Mouse (Mus musculus) cerebellum, adult 2 months (tissue): ENCODE data around the gene Filip1l.

Experiments used
- CTCF ChIP-seq: fragments of 200-500 bp; IDR thresholded peaks from 2 replicates; pipeline ENCODE4 v1.5.1; 2011; ENCODE audit warnings: low read depth, mild to moderate bottlenecking, control low read depth, low read length, moderate library complexity, borderline replicate concordance; ENCODE audit not compliant: insufficient read depth
- POLR2A ChIP-seq: fragments of 200-500 bp; IDR thresholded peaks from 2 replicates; pipeline ENCODE4 v1.6.1; 2011; ENCODE audit warnings: low read length, control low read depth, borderline replicate concordance; ENCODE audit not compliant: insufficient read depth

- TF ChIP-seq CTCF (no peak), POLR2A (no peak)
Measured at GRCm38 (mm10) chr16:57349689-57350088, 3.2 kb upstream of the Filip1l start.
